In the genomic region with DNA sequence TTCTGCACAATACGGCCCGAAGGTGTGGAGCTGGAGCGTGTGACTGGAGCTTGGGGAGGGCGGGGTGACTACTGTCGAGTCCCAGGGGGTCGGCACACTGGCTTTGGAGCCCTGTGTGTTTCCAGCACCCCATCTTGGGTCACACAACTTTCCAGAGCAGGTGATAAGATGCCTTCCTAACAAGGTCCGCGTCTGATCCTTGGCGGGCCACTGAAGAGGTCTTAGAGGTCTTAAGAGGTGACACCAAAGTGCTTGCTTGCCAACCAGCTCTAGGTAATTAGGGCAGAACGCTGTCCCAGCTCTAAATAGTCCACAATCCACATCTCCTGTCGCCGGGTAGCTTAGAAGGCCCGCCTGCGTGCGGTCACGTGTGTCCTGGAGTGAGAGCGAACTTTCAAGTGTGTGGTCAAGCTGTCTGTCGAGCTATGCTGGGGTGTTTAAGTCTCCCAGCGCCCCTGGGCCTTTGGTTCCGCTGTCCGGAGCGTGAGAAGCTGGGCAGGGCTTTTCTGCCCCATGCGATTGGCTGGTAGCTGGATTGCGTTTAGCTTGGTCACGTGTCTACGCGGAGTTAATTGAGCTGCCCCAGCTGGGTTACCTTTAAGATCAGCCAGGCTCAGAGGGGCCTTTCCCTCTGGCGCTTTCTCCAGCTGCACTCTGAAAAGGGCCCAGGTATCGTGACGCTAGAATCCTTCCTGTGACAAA, we compare ENCODE assay signal across 8 mouse cellular contexts. TPM values are rescaled to one million over a fixed set of nuclear protein-coding genes. Genes with fewer than 3 reads are reported as not detected.
DNase-seq lines count a peak whose midpoint lies in the region; ATAC-seq lines count a peak whose summit lies in the region.

No protein-coding gene starts in this region.

- H3K4me3 ChIP-seq in embryonic facial prominence, embryonic 10.5 days = peak overlapping the region; percentile 83
- H3K4me3 ChIP-seq in intestine, embryonic 16.5 days (ENCODE audit: low read length) = peak overlapping the region; percentile 68
- peak overlapping the region; percentile 99 for H3K4me3 ChIP-seq in megakaryocyte, embryonic 14.5 days (replicated peaks)

- under 1% methylated on average over 30 of the region's 30 CpGs for WGBS in embryonic facial prominence, embryonic 10.5 days
- 1% methylated on average over 30 of the region's 30 CpGs for WGBS in intestine, embryonic 16.5 days

- H3K27me3 ChIP-seq in embryonic facial prominence, embryonic 10.5 days (replicated peaks; ENCODE audit: low read depth, poor library complexity, severe bottlenecking) = peaks cover 50% of the 10 kb centered on the region
- H3K27me3 ChIP-seq in intestine, embryonic 16.5 days (replicated peaks; ENCODE audit: control insufficient read depth, insufficient read depth, low read length) = peaks cover 14% of the 10 kb centered on the region; the same call in 1 of the 2 replicates
- peaks cover 2% of the 10 kb centered on the region for H3K27me3 ChIP-seq in megakaryocyte, embryonic 14.5 days (replicated peaks)

- DNase-seq in adrenal gland, postnatal 4 days (ENCODE audit: low spot score in 2 of 2) = peak; percentile 22 to 44
- peak; percentile 79 for DNase-seq in embryonic facial prominence, embryonic 10.5 days (ENCODE audit: low spot score)
- DNase-seq in left cerebral cortex, postnatal 14 days (ENCODE audit: low spot score in 2 of 2) = peak; percentile 41 to 66
- DNase-seq in right cerebral cortex, postnatal 14 days = peak; percentile 42
- no peak for DNase-seq in spleen, adult 12 weeks (ENCODE audit: low spot score)

- intact Hi-C loops in left cerebral cortex, postnatal 14 days (cut with DNase I) = loop anchor here (5.0 kb wide), 1 partner anchor 241 kb away; no protein-coding TSS in a partner anchor

- peak overlapping the region; percentile 98 for H3K4me2 ChIP-seq in intestine, embryonic 16.5 days (ENCODE audit: low read depth, low read length)

- H3K27ac ChIP-seq in embryonic facial prominence, embryonic 10.5 days (replicated peaks) = peak overlapping the region; percentile 85; the same call in 1 of the 2 replicates
- H3K27ac ChIP-seq in intestine, embryonic 16.5 days (ENCODE audit: low read length) = no peak overlapping the region

- H3K9ac ChIP-seq in intestine, embryonic 16.5 days (ENCODE audit: low read depth, low read length) = peak overlapping the region; percentile 69

- no peaks in the 10 kb centered on the region for H3K9me3 ChIP-seq in embryonic facial prominence, embryonic 10.5 days
- no peaks in the 10 kb centered on the region for H3K9me3 ChIP-seq in intestine, embryonic 16.5 days (ENCODE audit: control insufficient read depth, low read length)
- H3K9me3 ChIP-seq in megakaryocyte, embryonic 14.5 days = no peaks in the 10 kb centered on the region

- peaks cover 33% of the 10 kb centered on the region for H3K4me1 ChIP-seq in embryonic facial prominence, embryonic 10.5 days
- H3K4me1 ChIP-seq in intestine, embryonic 16.5 days (ENCODE audit: control insufficient read depth, insufficient read depth, low read length) = peaks cover 10% of the 10 kb centered on the region; the same call in 1 of the 2 replicates
- H3K4me1 ChIP-seq in megakaryocyte, embryonic 14.5 days = peaks cover 79% of the 10 kb centered on the region

- peak; percentile 67 for ATAC-seq in granulocyte monocyte progenitor cell, adult 5-6 weeks (replicated peaks; ENCODE audit: poor library complexity, severe bottlenecking)
- peak; percentile 70 for ATAC-seq in intestine, embryonic 16.5 days

- H3K36me3 ChIP-seq in embryonic facial prominence, embryonic 10.5 days (replicated peaks) = no peaks in the 10 kb centered on the region
- no peaks in the 10 kb centered on the region for H3K36me3 ChIP-seq in intestine, embryonic 16.5 days (ENCODE audit: control insufficient read depth, insufficient read depth, low read length)
- H3K36me3 ChIP-seq in megakaryocyte, embryonic 14.5 days (replicated peaks; ENCODE audit: low read length) = peaks cover 46% of the 10 kb centered on the region

RNA-seq across cellular contexts. Expression of gene Vldlr, which starts 2.4 kb away (rescaled TPM):
- 10 to 100 TPM; 30.7 to 32.0 TPM for total RNA-seq in adrenal gland, postnatal 4 days (2021)
- polyA plus RNA-seq in embryonic facial prominence, embryonic 10.5 days (2016; fragmentation: Nextera tagmentation; extraction: Ambion mirVana) = 3.7 and 4.8 TPM in 2 replicates
- total RNA-seq in granulocyte monocyte progenitor cell, adult 5-6 weeks (2014; fragmentation: Nextera tagmentation) = 0.37 and 0.53 TPM in 2 replicates
- 0.57 and 2.2 TPM in 2 replicates for total RNA-seq in granulocyte monocyte progenitor cell, adult 5-6 weeks (2017)
- 5.4 and 5.7 TPM in 2 replicates for polyA plus RNA-seq in intestine, embryonic 16.5 days (2015; fragmentation: Nextera tagmentation; extraction: Ambion mirVana)
- 10 to 100 TPM; 70.0 to 76.4 TPM for total RNA-seq in left cerebral cortex, postnatal 14 days (2021)
- polyA plus RNA-seq in megakaryocyte, embryonic 14.5 days (2012; ENCODE audit: insufficient read depth, low replicate concordance) = 19.8 and 30.2 TPM in 2 replicates

Comparison
In these comparisons a context has a peak if more than half of its experiments do, and no peak if none do; other contexts are left out.
1. RNA of gene Vldlr, which starts 2.4 kb away (total RNA-seq): 70.0 to 76.4 TPM in left cerebral cortex, postnatal 14 days and 30.7 to 32.0 TPM in adrenal gland, postnatal 4 days; 0.37 to 2.2 TPM in granulocyte monocyte progenitor cell, adult 5-6 weeks; every median in the first group is over 4 times any median in the second.
2. Peak in every context shown above with its lines, with median percentiles within 50 percentile points of each other: H3K4me3 ChIP-seq.